In the genomic region with DNA sequence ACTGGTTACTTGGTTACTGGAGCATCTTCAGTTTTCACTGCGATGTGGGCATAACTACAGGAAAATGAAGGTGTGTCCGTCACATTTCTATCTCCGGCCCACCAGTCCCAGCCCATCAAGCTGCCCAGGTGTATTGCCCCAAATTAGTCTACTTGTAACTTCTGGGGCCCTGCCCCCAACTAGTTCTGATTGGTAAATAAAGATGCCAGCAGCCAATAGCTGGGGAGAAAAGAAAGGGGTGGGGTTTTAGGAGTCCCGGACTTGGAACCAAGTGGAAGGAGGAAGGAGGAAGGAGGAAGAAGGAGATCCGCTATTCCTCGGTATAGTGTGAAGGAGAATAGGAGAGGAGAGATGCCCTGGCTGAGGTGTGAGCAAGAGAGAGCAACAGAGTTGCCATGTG, we compare ENCODE assay signal across 22 mouse cellular contexts.
"Had no signal": no experiment of that assay in that cellular context is flagged by ENCODE, and none has a peak within 500 bp of the region (broad histone marks: within the 10 kb centered on the region; RNA-seq: fewer than 3 reads in every experiment).

No protein-coding gene starts in this region.

- H3K27me3 ChIP-seq: limb, embryonic 12.5 days; limb, embryonic 15.5 days; lung, embryonic 15.5 days; stomach, embryonic 15.5 days had no signal

- DNase-seq: kidney, adult 18-20 months; kidney, adult 9 months; kidney, postnatal 14 days; kidney, postnatal 4 days; left cerebral cortex, postnatal 4 days; lung, adult 18-20 months; lung, postnatal 10 days; lung, postnatal 36 days; right cerebral cortex, adult 18-20 months; right cerebral cortex, postnatal 14 days; spleen, adult 18-20 months; thymus, postnatal 25 days had no signal

- H3K9me3 ChIP-seq: limb, embryonic 12.5 days; limb, embryonic 15.5 days; liver, embryonic 15.5 days; lung, embryonic 15.5 days; midbrain, embryonic 10.5 days; midbrain, embryonic 13.5 days; stomach, embryonic 15.5 days had no signal

- H3K4me3 ChIP-seq: limb, embryonic 12.5 days; limb, embryonic 15.5 days; liver, embryonic 15.5 days; lung, embryonic 15.5 days; megakaryocyte, embryonic 14.5 days; midbrain, embryonic 10.5 days; midbrain, embryonic 13.5 days; myocyte; stomach, embryonic 15.5 days had no signal

- H3K36me3 ChIP-seq: limb, embryonic 12.5 days; limb, embryonic 15.5 days; liver, embryonic 15.5 days; lung, embryonic 15.5 days; midbrain, embryonic 10.5 days; midbrain, embryonic 13.5 days; stomach, embryonic 15.5 days had no signal

- H3K27ac ChIP-seq: limb, embryonic 12.5 days; limb, embryonic 15.5 days; liver, embryonic 15.5 days; lung, embryonic 15.5 days; midbrain, embryonic 10.5 days; midbrain, embryonic 13.5 days; stomach, embryonic 15.5 days had no signal

- H3K9ac ChIP-seq: limb, embryonic 12.5 days; limb, embryonic 15.5 days; liver, embryonic 15.5 days; lung, embryonic 15.5 days; midbrain, embryonic 13.5 days; stomach, embryonic 15.5 days had no signal

- H3K4me2 ChIP-seq: limb, embryonic 12.5 days; limb, embryonic 15.5 days; liver, embryonic 15.5 days; lung, embryonic 15.5 days; midbrain, embryonic 13.5 days; stomach, embryonic 15.5 days had no signal

- ATAC-seq: midbrain, embryonic 13.5 days; midbrain, embryonic 16.5 days had no signal
